Mouse (Mus musculus) ES-E14 (cell line): ENCODE data around the gene Cnga4. TPM values are rescaled to one million over a fixed set of nuclear protein-coding genes. Genes with fewer than 3 reads are reported as not detected.
"Not testable (repeated sequence)": the region's sequence is repeated elsewhere in the genome, so short reads cannot be mapped to it uniquely, and the experiment has no call there.

Experiments
- DNase-seq: peaks from one replicate; pipeline ENCODE4 v3.0.0-alpha.2; 2013; ENCODE audit warnings: low read depth, low spot score
- H3K27ac ChIP-seq: 2 replicates; pipeline ENCODE4 v1.5.1; 2012; ENCODE audit warnings: low read depth, mild to moderate bottlenecking, low read length, moderate library complexity, mixed read lengths; ENCODE audit not compliant: poor library complexity, insufficient read depth, severe bottlenecking
- H3K36me3 ChIP-seq: 2 replicates; pipeline ENCODE4 v1.6.1; 2012; ENCODE audit warnings: mild to moderate bottlenecking, low read length, moderate library complexity, mixed read lengths; ENCODE audit not compliant: control insufficient read depth, poor library complexity, insufficient read depth, severe bottlenecking
- H3K4me1 ChIP-seq, 2 experiments: fragments of 150-350 bp in 1 of 2; sonication (generic) in 1 of 2; 2 replicates each; pipeline ENCODE4 v1.6.1; 2012; ENCODE audit warnings: low read length in 2 of 2, mild to moderate bottlenecking in 1 of 2, mixed read lengths in 1 of 2; ENCODE audit not compliant: control insufficient read depth in 2 of 2, insufficient read depth in 2 of 2, poor library complexity in 1 of 2
- H3K4me3 ChIP-seq, 2 experiments: fragments of 150-350 bp in 1 of 2; sonication (generic) in 1 of 2; 2 replicates each; pipeline ENCODE4 v1.5.1; 2012; ENCODE audit warnings: low read length in 2 of 2, low read depth in 1 of 2, mild to moderate bottlenecking in 1 of 2, mixed read lengths in 1 of 2; ENCODE audit not compliant: insufficient read depth in 1 of 2, poor library complexity in 1 of 2, severe bottlenecking in 1 of 2
- H3K9ac ChIP-seq: 2 replicates; pipeline ENCODE4 v1.6.1; 2012; ENCODE audit warnings: low read depth, mild to moderate bottlenecking, low read length, mixed read lengths; ENCODE audit not compliant: poor library complexity, insufficient read depth, severe bottlenecking
- H3K9me3 ChIP-seq: fragments of 150-350 bp; sonication (generic); 2 replicates; pipeline ENCODE4 v1.6.1; 2012; ENCODE audit warnings: low read depth, mild to moderate bottlenecking, low read length; ENCODE audit not compliant: control insufficient read depth, insufficient read depth
- CHD2 ChIP-seq: IDR thresholded peaks from 2 replicates; pipeline ENCODE4 v1.6.1; 2014; ENCODE audit warnings: mild to moderate bottlenecking, low read depth, low read length, inconsistent platforms
- HCFC1 ChIP-seq: IDR thresholded peaks from 2 replicates; pipeline ENCODE4 v1.6.1; 2012; ENCODE audit warnings: low read length, inconsistent platforms, borderline replicate concordance; ENCODE audit not compliant: insufficient read depth
- MAFK ChIP-seq: IDR thresholded peaks from 2 replicates; pipeline ENCODE4 v1.6.1; 2014; ENCODE audit warnings: mild to moderate bottlenecking, low read depth, low read length, inconsistent platforms; ENCODE audit not compliant: insufficient read depth
- ZC3H11A ChIP-seq: IDR thresholded peaks from 2 replicates; pipeline ENCODE4 v1.6.1; 2012; ENCODE audit warnings: low read depth, mild to moderate bottlenecking, inconsistent platforms, low read length, borderline replicate concordance
- ZNF384 ChIP-seq: IDR thresholded peaks from 2 replicates; pipeline ENCODE4 v1.6.1; 2012; ENCODE audit warnings: low read depth, low read length, inconsistent platforms
- in situ Hi-C, 2 experiments: fragments of 600-800 bp; cut with MboI; formaldehyde crosslinking; loops; one replicate each; pipeline ENCODE4 v1.15.1; 2025; ENCODE audit warnings: low sequenced_read_pairs in 2 of 2, inconsistent platforms in 1 of 2; ENCODE audit not compliant: unreplicated experiment in 2 of 2
- total RNA-seq: library from RNA; depleted of rRNA; stranded (reverse); fragments of 300-350 nt; gene quantifications from 2 replicates; pipeline ENCODE4 v1.2.3, GENCODE M21; 2012

Cnga4 gene
- total RNA-seq, 1 experiment: 0.13 TPM

- Histone ChIP-seq H3K36me3 (no peaks in the 10 kb centered on the region), H3K4me1 (peaks cover 0 to 9% of the 10 kb centered on the region in 2 experiments; a peak in 2 of 4 replicates)
Observed at GRCm38 (mm10) chr7:105406322-105406721, 2.0 kb downstream of the Cnga4 start.

GRCm38 (mm10) chr7:105411874-105412632, 7.7 kb downstream of the Cnga4 start:
- not testable (repeated sequence) for H3K4me1 ChIP-seq, H3K27ac ChIP-seq, DNase-seq, H3K9me3 ChIP-seq, H3K36me3 ChIP-seq, H3K9ac ChIP-seq, H3K4me3 ChIP-seq
- peak; percentile 52; the same call in 1 of the 2 replicates for TF ChIP-seq ZC3H11A
- in situ Hi-C loops: loop anchor here in 1 of 2 experiments (10.0 kb wide), 1 partner anchor 63 kb away; no protein-coding TSS in a partner anchor

More at GRCm38 (mm10) chr7:105406322-105406721, 2.0 kb downstream of the Cnga4 start:
- H3K27ac ChIP-seq: no peak overlapping the region
- in situ Hi-C loops: no loop called here
- no peak for TF ChIP-seq ZC3H11A
- no peak for TF ChIP-seq ZNF384
- TF ChIP-seq HCFC1: no peak
- no peak for TF ChIP-seq MAFK
- no peak for TF ChIP-seq CHD2
- no peaks in the 10 kb centered on the region for H3K9me3 ChIP-seq
- no peak overlapping the region for H3K9ac ChIP-seq
- no peak overlapping the region for H3K4me3 ChIP-seq
- no peak for DNase-seq

- Histone ChIP-seq H3K4me1 (no peaks in the 10 kb centered on the region; a peak in 1 of 4 replicates), H3K36me3 (no peaks in the 10 kb centered on the region), H3K9me3 (no peaks in the 10 kb centered on the region), H3K9ac (no peak overlapping the region), H3K27ac (no peak overlapping the region), H3K4me3 (no peak overlapping the region)
- in situ Hi-C loops: loop anchor here in 1 of 2 experiments (10.0 kb wide), 1 partner anchor 60 kb away; no protein-coding TSS in a partner anchor
- no peak for DNase-seq
- TF ChIP-seq MAFK: no peak
- no peak for TF ChIP-seq ZC3H11A
- TF ChIP-seq ZNF384: no peak
- TF ChIP-seq CHD2: no peak
- TF ChIP-seq HCFC1: no peak
Observed at GRCm38 (mm10) chr7:105414385-105414784, 10.0 kb downstream of the Cnga4 start.

- no peak for TF ChIP-seq HCFC1
- TF ChIP-seq ZC3H11A: no peak
- TF ChIP-seq ZNF384: no peak
- no peak for TF ChIP-seq CHD2
- no peak for TF ChIP-seq MAFK
- H3K4me3 ChIP-seq: no peak overlapping the region
- H3K4me1 ChIP-seq: no peaks in the 10 kb centered on the region; a peak in 1 of 4 replicates
- no peak for DNase-seq
- in situ Hi-C loops: loop anchor here in 1 of 2 experiments (10.0 kb wide), 1 partner anchor 58 kb away; no protein-coding TSS in a partner anchor
- no peak overlapping the region for H3K9ac ChIP-seq
- H3K27ac ChIP-seq: no peak overlapping the region
- no peaks in the 10 kb centered on the region for H3K36me3 ChIP-seq
- no peaks in the 10 kb centered on the region for H3K9me3 ChIP-seq
Observed at GRCm38 (mm10) chr7:105416529-105416928, 12.2 kb downstream of the Cnga4 start.
